Mouse (Mus musculus): ENCODE data around the gene Fgf14. TPM values are rescaled to one million over a fixed set of nuclear protein-coding genes. Genes with fewer than 3 reads are reported as not detected.

The Fgf14 gene
- polyA plus RNA-seq, 1 experiment from 2014 or later, result 0.16 TPM

DNA sequence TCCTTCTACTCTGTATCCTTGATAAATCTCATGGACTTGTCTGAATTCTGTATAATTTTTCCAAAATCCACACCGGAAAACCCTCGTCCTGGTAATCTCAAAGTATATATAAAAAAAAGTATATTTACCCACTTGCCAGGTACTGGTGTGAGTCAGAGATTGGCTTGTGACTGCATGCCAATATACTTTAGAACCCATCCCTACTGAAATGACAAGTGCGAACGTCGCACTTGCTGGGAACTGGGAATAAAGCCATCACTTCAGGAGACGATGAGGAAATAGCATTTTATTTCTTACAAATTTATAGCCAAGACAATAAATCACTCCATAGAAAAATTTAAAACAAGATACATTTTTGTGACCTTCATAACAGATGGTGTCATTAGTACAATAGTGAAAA, 708.9 kb downstream of the Fgf14 start:
- Histone ChIP-seq H3K27ac (no peak overlapping the region), H3K4me2 (ENCODE audit: low read length) (no peak overlapping the region), H3K9ac (ENCODE audit: low read depth, low read length) (no peak overlapping the region), H3K9me3 (replicated peaks; ENCODE audit: low read length) (no peaks in the 10 kb centered on the region), H3K27me3 (ENCODE audit: insufficient read depth, low read length) (no peaks in the 10 kb centered on the region), H3K36me3 (ENCODE audit: insufficient read depth, low read length) (no peaks in the 10 kb centered on the region), H3K4me3 (replicated peaks; ENCODE audit: low read depth, low read length) (no peak overlapping the region), H3K4me1 (replicated peaks; ENCODE audit: insufficient read depth, low read length) (no peaks in the 10 kb centered on the region)
- 80% methylated on average over 6 of the region's 6 CpGs for WGBS
- no peak for DNase-seq (ENCODE audit: low spot score)
- ATAC-seq (replicated peaks; ENCODE audit: low FRiP score, low read depth), result no peak
- TF ChIP-seq CTCF (IDR thresholded peaks at IDR 0.05; ENCODE audit: low read depth), result no peak

- no peak for ATAC-seq (replicated peaks; ENCODE audit: low FRiP score, low read depth)
- 55% methylated on average over 2 of the region's 2 CpGs for WGBS
- no peak for DNase-seq (ENCODE audit: low spot score)
These were observed 710.4 kb downstream of the Fgf14 start for GRCm38 (mm10) chr14:123966531-123966930.

More at GRCm38 (mm10) chr14:123966531-123966930, 710.4 kb downstream of the Fgf14 start:
- no peak overlapping the region for H3K9ac ChIP-seq (ENCODE audit: low read depth, low read length)
- H3K4me3 ChIP-seq (replicated peaks; ENCODE audit: low read depth, low read length), result no peak overlapping the region
- no peaks in the 10 kb centered on the region for H3K36me3 ChIP-seq (ENCODE audit: insufficient read depth, low read length)
- no peaks in the 10 kb centered on the region for H3K27me3 ChIP-seq (ENCODE audit: insufficient read depth, low read length)
- no peaks in the 10 kb centered on the region for H3K9me3 ChIP-seq (replicated peaks; ENCODE audit: low read length)
- H3K27ac ChIP-seq, result no peak overlapping the region
- H3K4me2 ChIP-seq (ENCODE audit: low read length), result no peak overlapping the region
- no peak for TF ChIP-seq CTCF (IDR thresholded peaks at IDR 0.05; ENCODE audit: low read depth)
- no peaks in the 10 kb centered on the region for H3K4me1 ChIP-seq (replicated peaks; ENCODE audit: insufficient read depth, low read length)
